27 mouse cellular contexts compared by ENCODE assay signal in genomic region chr6:120183771-120184170, GRCm38 (mm10).
A peak's percentile ranks its signal among the peaks of the same experiment; 100 is the strongest.
DNase-seq lines count a peak whose midpoint lies in the region; ATAC-seq and TF ChIP-seq lines count a peak whose summit lies in the region.
"Had no signal": no experiment of that assay in that cellular context is flagged by ENCODE, and none has a peak within 500 bp of the region (broad histone marks: within the 10 kb centered on the region; RNA-seq: fewer than 3 reads in every experiment).

No protein-coding gene starts in this region.

- H3K9me3 ChIP-seq in neural tube, embryonic 11.5 days (ENCODE audit: control insufficient read depth, low read length), result no peaks in the 10 kb centered on the region
- H3K9me3 ChIP-seq: embryonic facial prominence, embryonic 12.5 days; embryonic facial prominence, embryonic 15.5 days; forebrain, embryonic 12.5 days; forebrain, embryonic 15.5 days; G1E; heart, embryonic 15.5 days; hindbrain, embryonic 12.5 days; hindbrain, embryonic 15.5 days had no signal

- TF ChIP-seq CTCF in heart, adult 2 months (IDR thresholded peaks at IDR 0.05), result no peak

- no peaks in the 10 kb centered on the region for H3K36me3 ChIP-seq in heart, adult 2 months (ENCODE audit: control insufficient read depth, insufficient read depth, low read length)
- no peaks in the 10 kb centered on the region for H3K36me3 ChIP-seq in neural tube, embryonic 11.5 days (ENCODE audit: control insufficient read depth, insufficient read depth, low read length)
- H3K36me3 ChIP-seq: embryonic facial prominence, embryonic 12.5 days; embryonic facial prominence, embryonic 15.5 days; forebrain, embryonic 12.5 days; forebrain, embryonic 15.5 days; G1E; heart, embryonic 15.5 days; hindbrain, embryonic 12.5 days; hindbrain, embryonic 15.5 days had no signal

- H3K9ac ChIP-seq in heart, adult 2 months (ENCODE audit: low read depth, low read length), result no peak overlapping the region
- H3K9ac ChIP-seq in neural tube, embryonic 11.5 days (ENCODE audit: low read length), result no peak overlapping the region
- H3K9ac ChIP-seq: embryonic facial prominence, embryonic 12.5 days; embryonic facial prominence, embryonic 15.5 days; forebrain, embryonic 12.5 days; forebrain, embryonic 15.5 days; heart, embryonic 15.5 days; hindbrain, embryonic 12.5 days; hindbrain, embryonic 15.5 days had no signal

- no peak overlapping the region for H3K4me3 ChIP-seq in heart, adult 2 months
- H3K4me3 ChIP-seq in neural tube, embryonic 11.5 days (ENCODE audit: low read depth, low read length), result no peak overlapping the region
- H3K4me3 ChIP-seq: embryonic facial prominence, embryonic 12.5 days; embryonic facial prominence, embryonic 15.5 days; erythroblast, embryonic 14.5 days; forebrain, embryonic 12.5 days; forebrain, embryonic 15.5 days; heart, embryonic 15.5 days; hindbrain, embryonic 12.5 days; hindbrain, embryonic 15.5 days had no signal

- WGBS in heart, adult 2 months, result 71% methylated on average over 4 of the region's 4 CpGs
- 86% methylated on average over 4 of the region's 4 CpGs for WGBS in neural tube, embryonic 11.5 days

- no peak overlapping the region for H3K4me2 ChIP-seq in neural tube, embryonic 11.5 days (ENCODE audit: low read depth)
- H3K4me2 ChIP-seq: embryonic facial prominence, embryonic 12.5 days; embryonic facial prominence, embryonic 15.5 days; forebrain, embryonic 12.5 days; forebrain, embryonic 15.5 days; heart, embryonic 15.5 days; hindbrain, embryonic 12.5 days; hindbrain, embryonic 15.5 days had no signal

- TF ChIP-seq EP300 in heart, adult 2 months (IDR thresholded peaks at IDR 0.05; ENCODE audit: insufficient read depth, low read depth, low read length), result 0 out of 2 replicates have a peak, but pooled peaks have one; percentile 35

- peak; percentile 73 for DNase-seq in gastrocnemius, adult 18-20 months (ENCODE audit: low spot score)
- DNase-seq in gastrocnemius, postnatal 4 days (ENCODE audit: low spot score in 2 of 2), result no peak
- DNase-seq in heart, adult 2 months, result no peak
- no peak for DNase-seq in heart, postnatal 25 days (ENCODE audit: low spot score)
- peak; percentile 5 for DNase-seq in neural tube, embryonic 11.5 days (ENCODE audit: low spot score)
- DNase-seq in neural tube, embryonic 10.5 days (ENCODE audit: extremely low spot score, low spot score), result no peak
- no peak for DNase-seq in frontal cortex, postnatal 14 days (ENCODE audit: low spot score in 2 of 2)
- DNase-seq in MN1 (ENCODE audit: low spot score), result no peak
- DNase-seq: adrenal gland, adult 2 months; adrenal gland, postnatal 14 days; cerebellum, adult 11 months; cerebellum, adult 2 months; cerebellum, adult 9-11 months; cerebellum, postnatal 25 days; heart, adult 11 months; heart, postnatal 10 days; kidney, adult 2 months had no signal

- H3K79me2 ChIP-seq in heart, adult 2 months (replicated peaks; ENCODE audit: control insufficient read depth, insufficient read depth, low read length), result no peaks in the 10 kb centered on the region

- no peak for TF ChIP-seq POLR2A in heart, adult 2 months (IDR thresholded peaks at IDR 0.05; ENCODE audit: insufficient read depth, low read depth, low read length)

- H3K27me3 ChIP-seq in heart, adult 2 months (ENCODE audit: control insufficient read depth, insufficient read depth, low read length), result no peaks in the 10 kb centered on the region
- H3K27me3 ChIP-seq in neural tube, embryonic 11.5 days (ENCODE audit: control insufficient read depth, insufficient read depth, low read length), result no peaks in the 10 kb centered on the region
- H3K27me3 ChIP-seq: embryonic facial prominence, embryonic 15.5 days; forebrain, embryonic 15.5 days; heart, embryonic 15.5 days; hindbrain, embryonic 12.5 days had no signal

- ATAC-seq in neural tube, embryonic 11.5 days (ENCODE audit: insufficient read depth, low FRiP score, low TSS enrichment), result no peak
- ATAC-seq: forebrain, embryonic 15.5 days; intestine, postnatal 0 days had no signal

- H3K4me1 ChIP-seq in heart, adult 2 months (ENCODE audit: control insufficient read depth, insufficient read depth, low read length), result peaks cover 2% of the 10 kb centered on the region
- no peaks in the 10 kb centered on the region for H3K4me1 ChIP-seq in neural tube, embryonic 11.5 days (ENCODE audit: control insufficient read depth, insufficient read depth, low read length)

- intact Hi-C loops in heart, adult 2 months (cut with DNase I), result no loop called here
- intact Hi-C loops in heart, postnatal 25 days (cut with DNase I), result no loop called here

- peak overlapping the region; percentile 47; the same call in 1 of the 2 replicates for H3K27ac ChIP-seq in heart, adult 2 months
- no peak overlapping the region for H3K27ac ChIP-seq in neural tube, embryonic 11.5 days (ENCODE audit: low read depth, low read length)
- H3K27ac ChIP-seq: embryonic facial prominence, embryonic 12.5 days; embryonic facial prominence, embryonic 15.5 days; forebrain, embryonic 12.5 days; forebrain, embryonic 15.5 days; heart, embryonic 15.5 days; hindbrain, embryonic 12.5 days; hindbrain, embryonic 15.5 days had no signal

Comparison
In these comparisons a context has a peak if more than half of its experiments do, and no peak if none do; other contexts are left out.
1. DNase-seq: peak in gastrocnemius, adult 18-20 months (single experiment) and neural tube, embryonic 11.5 days (single experiment); none in gastrocnemius, postnatal 4 days (0 of 2), heart, adult 2 months (0 of 2), heart, postnatal 25 days (single experiment), neural tube, embryonic 10.5 days (single experiment), frontal cortex, postnatal 14 days (0 of 2) and MN1 (single experiment).